Comparison of ENCODE assay signal across 8 mouse cellular contexts in the genomic region with DNA sequence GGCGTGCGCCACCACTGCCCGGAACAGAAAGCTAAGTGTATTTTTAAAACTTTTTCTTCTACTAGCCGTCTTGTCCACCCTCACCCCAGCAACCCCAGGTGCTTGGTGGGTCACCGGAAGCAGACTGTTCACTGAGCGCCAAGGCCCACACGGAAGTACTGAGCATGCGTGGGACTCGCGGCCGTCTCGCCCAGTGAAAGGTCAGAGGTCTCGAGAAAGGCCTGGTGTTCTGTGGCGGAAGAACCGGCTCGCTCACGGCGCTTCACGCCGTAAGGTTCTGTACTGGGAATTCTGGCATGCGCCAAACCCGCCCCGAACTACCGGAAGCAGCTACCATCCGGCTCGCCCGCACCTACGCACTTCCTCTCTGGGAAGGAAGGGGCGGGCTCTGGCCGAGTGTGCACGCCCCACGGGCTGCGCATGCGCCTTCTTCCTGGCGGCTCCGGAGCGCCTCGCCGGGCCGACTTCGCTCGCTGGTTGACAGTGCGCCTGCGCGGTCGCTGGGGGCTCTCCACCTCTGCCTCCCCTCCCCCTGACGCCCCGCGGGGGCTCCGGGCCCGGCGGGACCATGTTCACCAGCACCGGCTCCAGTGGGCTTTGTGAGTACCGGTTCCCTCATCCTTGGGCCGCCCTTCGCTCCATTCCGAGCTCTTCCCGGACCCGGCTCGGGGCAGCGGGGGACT. TPM values are rescaled to one million over a fixed set of nuclear protein-coding genes. Genes with fewer than 3 reads are reported as not detected.
DNase-seq lines count a peak whose midpoint lies in the region; ATAC-seq and TF ChIP-seq lines count a peak whose summit lies in the region.

A gene (plus strand): TSS at position 445 of the 683 bp plus-strand sequence.

- peak within 1 kb of the TSS; percentile 87 for H3K4me2 ChIP-seq in embryonic facial prominence, embryonic 13.5 days
- H3K4me2 ChIP-seq in limb, embryonic 12.5 days = peak within 1 kb of the TSS; percentile 88
- peak within 1 kb of the TSS; percentile 92 for H3K4me2 ChIP-seq in midbrain, embryonic 15.5 days

- H3K4me1 ChIP-seq in embryonic facial prominence, embryonic 13.5 days = peaks cover 17% of the 10 kb centered on the region
- peaks cover 8% of the 10 kb centered on the region; the same call in 1 of the 2 replicates for H3K4me1 ChIP-seq in kidney, adult 2 months (ENCODE audit: control insufficient read depth, insufficient read depth, low read length)
- H3K4me1 ChIP-seq in limb, embryonic 12.5 days (replicated peaks) = peaks cover 15% of the 10 kb centered on the region
- H3K4me1 ChIP-seq in midbrain, embryonic 15.5 days = peaks cover 17% of the 10 kb centered on the region
- peaks cover 40% of the 10 kb centered on the region for H3K4me1 ChIP-seq in spleen, adult 2 months (ENCODE audit: control insufficient read depth, insufficient read depth, insufficient read length)

- peak within 1 kb of the TSS; percentile 85 for H3K9ac ChIP-seq in embryonic facial prominence, embryonic 13.5 days
- peak within 1 kb of the TSS; percentile 92 for H3K9ac ChIP-seq in limb, embryonic 12.5 days (replicated peaks)
- H3K9ac ChIP-seq in midbrain, embryonic 15.5 days = peak within 1 kb of the TSS; percentile 93

- H3K4me3 ChIP-seq in embryonic facial prominence, embryonic 13.5 days = peak within 1 kb of the TSS; percentile 92
- H3K4me3 ChIP-seq in kidney, adult 2 months (ENCODE audit: insufficient read depth, low read depth, low read length) = peak within 1 kb of the TSS; percentile 95
- H3K4me3 ChIP-seq in limb, embryonic 12.5 days (replicated peaks) = peak within 1 kb of the TSS; percentile 91
- peak within 1 kb of the TSS; percentile 95 for H3K4me3 ChIP-seq in midbrain, embryonic 15.5 days
- peak within 1 kb of the TSS; percentile 73 for H3K4me3 ChIP-seq in spleen, adult 2 months (ENCODE audit: extremely low read depth, insufficient read depth, insufficient read length)

- WGBS in embryonic facial prominence, embryonic 13.5 days = under 1% methylated on average over 61 of the region's 61 CpGs
- under 1% methylated on average over 61 of the region's 61 CpGs for WGBS in kidney, adult 2 months
- WGBS in limb, embryonic 12.5 days = under 1% methylated on average over 61 of the region's 61 CpGs
- WGBS in midbrain, embryonic 15.5 days = under 1% methylated on average over 61 of the region's 61 CpGs
- WGBS in spleen, adult 2 months = under 1% methylated on average over 60 of the region's 61 CpGs

- no peaks in the 10 kb centered on the region for H3K27me3 ChIP-seq in embryonic facial prominence, embryonic 13.5 days
- no peaks in the 10 kb centered on the region for H3K27me3 ChIP-seq in kidney, adult 2 months (replicated peaks; ENCODE audit: control insufficient read depth, insufficient read depth, low read length)
- no peaks in the 10 kb centered on the region for H3K27me3 ChIP-seq in limb, embryonic 12.5 days
- no peaks in the 10 kb centered on the region for H3K27me3 ChIP-seq in midbrain, embryonic 15.5 days (replicated peaks)
- H3K27me3 ChIP-seq in spleen, adult 2 months (ENCODE audit: control insufficient read depth, insufficient read depth, low read length) = no peaks in the 10 kb centered on the region

- H3K36me3 ChIP-seq in embryonic facial prominence, embryonic 13.5 days = no peaks in the 10 kb centered on the region
- no peaks in the 10 kb centered on the region for H3K36me3 ChIP-seq in kidney, adult 2 months (ENCODE audit: control insufficient read depth, insufficient read depth, low read length)
- no peaks in the 10 kb centered on the region for H3K36me3 ChIP-seq in limb, embryonic 12.5 days
- no peaks in the 10 kb centered on the region for H3K36me3 ChIP-seq in midbrain, embryonic 15.5 days (replicated peaks)
- no peaks in the 10 kb centered on the region for H3K36me3 ChIP-seq in spleen, adult 2 months (ENCODE audit: control insufficient read depth, insufficient read depth, low read length)

- no peak for TF ChIP-seq CTCF in kidney, adult 2 months (conservative IDR thresholded peaks at IDR 0.05; ENCODE audit: insufficient read depth, insufficient read length, low read depth, low read length)
- no peak for TF ChIP-seq CTCF in spleen, adult 2 months (IDR thresholded peaks at IDR 0.05; ENCODE audit: extremely low read depth, insufficient read depth, insufficient read length, insufficient replicate concordance)

- peak within 1 kb of the TSS; percentile 91 for H3K27ac ChIP-seq in embryonic facial prominence, embryonic 13.5 days
- peak within 1 kb of the TSS; percentile 82 for H3K27ac ChIP-seq in kidney, adult 2 months (ENCODE audit: insufficient read depth, low read depth, low read length)
- H3K27ac ChIP-seq in limb, embryonic 12.5 days = peak within 1 kb of the TSS; percentile 96
- peak within 1 kb of the TSS; percentile 93 for H3K27ac ChIP-seq in midbrain, embryonic 15.5 days
- H3K27ac ChIP-seq in spleen, adult 2 months (ENCODE audit: insufficient read depth, low read length) = peak within 1 kb of the TSS; percentile 99

- peak; percentile 94 for DNase-seq in 3134 (ENCODE audit: extremely low read depth, insufficient read length, low spot score)
- peak; percentile 99 to 100 for DNase-seq in adrenal gland, postnatal 36 days
- peak; percentile 98 to 99 for DNase-seq in heart, adult 18-20 months
- peak; percentile 99 for DNase-seq in kidney, adult 2 months
- peak; percentile 95 to 98 for DNase-seq in spleen, adult 2 months (ENCODE audit: low read depth in 1 of 2, low spot score in 2 of 2)

- H3K9me3 ChIP-seq in embryonic facial prominence, embryonic 13.5 days = no peaks in the 10 kb centered on the region
- H3K9me3 ChIP-seq in limb, embryonic 12.5 days = no peaks in the 10 kb centered on the region
- H3K9me3 ChIP-seq in midbrain, embryonic 15.5 days = no peaks in the 10 kb centered on the region

- ATAC-seq in embryonic facial prominence, embryonic 13.5 days (ENCODE audit: insufficient number of reproducible peaks, insufficient read depth, low FRiP score, low TSS enrichment, low read depth) = peak; percentile 97
- ATAC-seq in limb, embryonic 12.5 days (ENCODE audit: insufficient number of reproducible peaks, insufficient read depth, low FRiP score, low TSS enrichment, low read depth) = peak; percentile 98
- ATAC-seq in midbrain, embryonic 15.5 days (replicated peaks) = peak; percentile 99

- peak; percentile 6 for TF ChIP-seq POLR2A in kidney, adult 2 months (IDR thresholded peaks at IDR 0.05; ENCODE audit: low read depth, low read length)
- peak; percentile 81 for TF ChIP-seq POLR2A in spleen, adult 2 months (IDR thresholded peaks at IDR 0.05; ENCODE audit: low read depth, low read length)

RNA-seq across cellular contexts. Expression of the gene that starts here (rescaled TPM):
- 10 to 100 TPM; 35.4 to 36.5 TPM for total RNA-seq in adrenal gland, postnatal 36 days (2021)
- 72.9 and 74.9 TPM in 2 replicates for polyA plus RNA-seq in embryonic facial prominence, embryonic 13.5 days (2015; fragmentation: Nextera tagmentation; extraction: Ambion mirVana)
- 10 to 100 TPM; 28.9 to 31.0 TPM for total RNA-seq in heart, adult 18-20 months (2021)
- polyA plus RNA-seq in kidney, adult 2 months (2012; rRNA removed) = 69.3 and 71.6 TPM in 2 replicates
- polyA plus RNA-seq in limb, embryonic 12.5 days (2016; fragmentation: Nextera tagmentation; extraction: Ambion mirVana) = 63.1 and 68.3 TPM in 2 replicates
- 45.9 and 47.2 TPM in 2 replicates for polyA plus RNA-seq in midbrain, embryonic 15.5 days (2015; fragmentation: Nextera tagmentation; extraction: Ambion mirVana)
- 45.3 and 61.2 TPM in 2 replicates for polyA plus RNA-seq in spleen, adult 2 months (2012; rRNA removed)

Comparison
In these comparisons a context has a peak if more than half of its experiments do, and no peak if none do; other contexts are left out.
1. Peak in every context shown above with its lines: DNase-seq, ATAC-seq, H3K4me3 ChIP-seq and H3K27ac ChIP-seq.